ENCODE assay signal across 30 mouse cellular contexts in the genomic region with DNA sequence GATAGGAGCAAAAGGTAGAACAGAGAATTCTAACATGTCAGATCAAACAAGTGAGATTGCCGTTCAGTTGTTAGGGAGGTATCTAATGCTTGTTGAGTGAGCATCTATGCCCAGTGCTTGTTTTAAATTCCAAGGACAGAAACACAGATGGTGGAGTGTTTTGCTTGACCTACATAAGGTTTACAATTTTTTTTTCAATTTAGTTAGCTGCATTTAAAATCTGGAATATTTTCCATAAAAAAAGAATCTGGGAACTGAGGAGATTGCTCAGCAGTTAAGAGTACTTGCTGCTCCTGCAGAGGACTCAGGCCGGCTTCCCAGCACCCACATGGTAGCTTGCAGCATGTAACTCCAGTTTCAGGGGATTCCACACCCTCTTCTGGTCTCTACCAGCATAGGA.
"Had no signal": no experiment of that assay in that cellular context is flagged by ENCODE, and none has a peak within 500 bp of the region (broad histone marks: within the 10 kb centered on the region; RNA-seq: fewer than 3 reads in every experiment).

No protein-coding gene starts in this region.

- H3K9me3 ChIP-seq: limb, embryonic 10.5 days; limb, embryonic 12.5 days; limb, embryonic 13.5 days; limb, embryonic 15.5 days; liver, embryonic 12.5 days; liver, embryonic 13.5 days; liver, embryonic 15.5 days; lung, embryonic 15.5 days; megakaryocyte, embryonic 14.5 days; midbrain, embryonic 10.5 days; midbrain, embryonic 12.5 days; midbrain, embryonic 13.5 days; midbrain, embryonic 15.5 days; neural tube, embryonic 12.5 days had no signal

- H3K4me1 ChIP-seq: limb, embryonic 10.5 days; liver, embryonic 12.5 days; liver, embryonic 13.5 days; liver, embryonic 15.5 days; lung, embryonic 15.5 days; midbrain, embryonic 12.5 days; neural tube, embryonic 12.5 days had no signal

- H3K4me3 ChIP-seq: limb, embryonic 10.5 days; limb, embryonic 12.5 days; limb, embryonic 13.5 days; limb, embryonic 15.5 days; liver, embryonic 12.5 days; liver, embryonic 13.5 days; liver, embryonic 15.5 days; lung, embryonic 15.5 days; megakaryocyte, embryonic 14.5 days; midbrain, embryonic 10.5 days; midbrain, embryonic 12.5 days; midbrain, embryonic 13.5 days; midbrain, embryonic 15.5 days; myocyte; neural tube, embryonic 12.5 days had no signal

- ATAC-seq: liver, embryonic 12.5 days; liver, postnatal 0 days; lung, postnatal 0 days; midbrain, embryonic 13.5 days; midbrain, embryonic 15.5 days; midbrain, embryonic 16.5 days had no signal

- H3K36me3 ChIP-seq: limb, embryonic 10.5 days; limb, embryonic 12.5 days; limb, embryonic 13.5 days; limb, embryonic 15.5 days; liver, embryonic 12.5 days; liver, embryonic 13.5 days; liver, embryonic 15.5 days; lung, embryonic 15.5 days; midbrain, embryonic 10.5 days; midbrain, embryonic 12.5 days; midbrain, embryonic 13.5 days; midbrain, embryonic 15.5 days; neural tube, embryonic 12.5 days had no signal

- DNase-seq: left cerebral cortex, postnatal 4 days; liver; liver, embryonic 13.5 days; liver, postnatal 0 days; lung, adult 18-20 months; lung, adult 2 months; lung, embryonic 14.5 days; lung, postnatal 10 days; lung, postnatal 14 days; lung, postnatal 36 days; lung, postnatal 4 days; midbrain, embryonic 14.5 days had no signal

- H3K27ac ChIP-seq: limb, embryonic 10.5 days; limb, embryonic 12.5 days; limb, embryonic 13.5 days; limb, embryonic 15.5 days; liver, embryonic 12.5 days; liver, embryonic 13.5 days; liver, embryonic 14.5 days; liver, embryonic 15.5 days; lung, embryonic 15.5 days; macrophage; midbrain, embryonic 10.5 days; midbrain, embryonic 12.5 days; midbrain, embryonic 13.5 days; midbrain, embryonic 15.5 days; neural tube, embryonic 12.5 days had no signal

- H3K27me3 ChIP-seq: limb, embryonic 12.5 days; limb, embryonic 13.5 days; limb, embryonic 15.5 days; liver, embryonic 12.5 days; liver, embryonic 13.5 days; liver, embryonic 15.5 days; lung, embryonic 15.5 days; megakaryocyte, embryonic 14.5 days; midbrain, embryonic 12.5 days; midbrain, embryonic 13.5 days; neural tube, embryonic 12.5 days had no signal
